Mouse (Mus musculus): ENCODE data around the gene Ptger4. TPM values are rescaled to one million over a fixed set of nuclear protein-coding genes. Genes with fewer than 3 reads are reported as not detected.

Ptger4 gene
- polyA plus RNA-seq, 1 experiment from 2014 or later = 6.3 TPM

GRCm38 (mm10) chr15:5173217-5173820 is 70.7 kb downstream of the Ptger4 start:
- H3K27me3 ChIP-seq (ENCODE audit: control insufficient read depth, insufficient read depth, low read length) = no peaks in the 10 kb centered on the region
- WGBS = 88% methylated on average over 12 of the region's 12 CpGs
- H3K27ac ChIP-seq (replicated peaks) = no peak overlapping the region
- no peak overlapping the region for H3K4me3 ChIP-seq (ENCODE audit: low read depth, low read length)
- H3K4me1 ChIP-seq (replicated peaks; ENCODE audit: control insufficient read depth, insufficient read depth) = no peaks in the 10 kb centered on the region
- no peak for DNase-seq (ENCODE audit: low spot score)
- H3K9ac ChIP-seq (ENCODE audit: low read length) = no peak overlapping the region
- no peaks in the 10 kb centered on the region for H3K9me3 ChIP-seq (ENCODE audit: control insufficient read depth, low read length)
- H3K36me3 ChIP-seq (ENCODE audit: control insufficient read depth, insufficient read depth, low read length) = peaks cover 9% of the 10 kb centered on the region; the same call in 1 of the 2 replicates
- H3K4me2 ChIP-seq (replicated peaks; ENCODE audit: low read depth) = no peak overlapping the region
- no peak for ATAC-seq (ENCODE audit: low FRiP score, low TSS enrichment)
- TF ChIP-seq EP300 (optimal IDR thresholded peaks at IDR 0.05) (no peak), CTCF (IDR thresholded peaks at IDR 0.05; ENCODE audit: low read depth) (no peak)

DNA sequence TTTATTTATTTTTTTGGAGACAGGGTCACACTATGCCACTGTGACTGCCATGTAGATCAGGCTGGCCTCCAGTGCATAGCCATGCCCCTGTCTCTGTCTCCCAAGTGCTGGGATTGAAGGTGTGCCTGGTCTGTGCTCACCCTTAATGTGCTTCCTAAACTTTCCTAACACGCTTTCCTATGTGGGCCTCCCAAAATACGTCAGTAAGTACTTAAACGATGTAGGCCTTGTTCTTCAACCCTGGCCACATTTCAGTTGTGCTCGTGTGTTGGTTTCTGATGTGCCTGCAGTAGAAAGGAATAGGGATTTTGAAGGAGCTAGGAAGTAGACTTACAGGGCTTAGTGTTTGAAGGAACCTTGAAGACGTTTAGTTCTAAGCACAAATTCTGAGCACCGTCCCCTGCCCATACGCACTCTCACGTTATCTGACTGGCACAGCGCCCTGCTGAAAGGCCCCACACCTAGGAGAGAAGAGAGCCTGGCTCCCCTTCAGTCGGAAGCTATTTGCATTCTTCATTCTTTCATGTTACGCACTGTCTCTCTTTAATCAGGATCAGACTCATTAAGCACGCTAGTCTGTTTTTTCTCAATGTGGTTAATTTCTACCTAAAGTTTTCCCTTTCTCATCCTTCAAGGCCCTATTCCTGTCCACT is 78.7 kb downstream of the Ptger4 start:
- WGBS = 85% methylated on average over 12 of the region's 12 CpGs
- TF ChIP-seq CTCF (IDR thresholded peaks at IDR 0.05; ENCODE audit: low read depth) (no peak), EP300 (optimal IDR thresholded peaks at IDR 0.05) (no peak)
- Histone ChIP-seq H3K4me3 (ENCODE audit: low read depth, low read length) (no peak overlapping the region), H3K4me2 (replicated peaks; ENCODE audit: low read depth) (no peak overlapping the region), H3K4me1 (replicated peaks; ENCODE audit: control insufficient read depth, insufficient read depth) (no peaks in the 10 kb centered on the region), H3K9me3 (ENCODE audit: control insufficient read depth, low read length) (no peaks in the 10 kb centered on the region), H3K36me3 (ENCODE audit: control insufficient read depth, insufficient read depth, low read length) (peaks cover 3% of the 10 kb centered on the region), H3K27ac (replicated peaks) (no peak overlapping the region), H3K27me3 (ENCODE audit: control insufficient read depth, insufficient read depth, low read length) (no peaks in the 10 kb centered on the region), H3K9ac (ENCODE audit: low read length) (no peak overlapping the region)
- DNase-seq (ENCODE audit: low spot score) = no peak
- ATAC-seq (ENCODE audit: low FRiP score, low TSS enrichment) = no peak

DNA sequence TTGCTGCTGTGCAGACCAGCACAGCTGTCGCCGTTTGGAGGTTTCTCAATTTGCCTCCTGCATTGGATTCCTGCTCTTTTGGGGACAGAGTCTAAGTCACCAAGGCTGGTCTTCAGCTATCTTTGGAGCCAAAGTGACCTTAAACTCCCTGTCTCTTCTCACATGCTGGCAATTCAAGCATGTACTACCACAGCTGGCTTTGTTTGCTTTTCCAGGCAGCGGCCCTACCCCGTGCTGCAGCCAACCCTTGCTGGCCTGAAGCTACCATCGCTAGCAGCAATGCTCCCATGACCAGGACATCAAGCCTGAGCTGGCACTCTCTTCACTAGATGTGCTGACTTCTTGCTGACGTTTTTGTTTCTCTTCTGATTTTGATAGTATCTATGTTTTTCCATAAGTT is 85.2 kb downstream of the Ptger4 start:
- no peak overlapping the region for H3K27ac ChIP-seq (replicated peaks)
- peak; percentile 60; the same call in 1 of the 2 replicates for ATAC-seq (ENCODE audit: low FRiP score, low TSS enrichment)
- WGBS = 51% methylated on average over 6 of the region's 6 CpGs
- TF ChIP-seq EP300 (optimal IDR thresholded peaks at IDR 0.05) = no peak
- TF ChIP-seq CTCF (IDR thresholded peaks at IDR 0.05; ENCODE audit: low read depth) = no peak
- H3K9ac ChIP-seq (ENCODE audit: low read length) = no peak overlapping the region
- H3K4me1 ChIP-seq (replicated peaks; ENCODE audit: control insufficient read depth, insufficient read depth) = 0 out of 2 replicates have a peak, but pooled peaks cover 2% of the 10 kb centered on the region
- H3K27me3 ChIP-seq (ENCODE audit: control insufficient read depth, insufficient read depth, low read length) = no peaks in the 10 kb centered on the region
- DNase-seq (ENCODE audit: low spot score) = peak; percentile 45
- H3K9me3 ChIP-seq (ENCODE audit: control insufficient read depth, low read length) = no peaks in the 10 kb centered on the region
- no peak overlapping the region for H3K4me3 ChIP-seq (ENCODE audit: low read depth, low read length)
- H3K36me3 ChIP-seq (ENCODE audit: control insufficient read depth, insufficient read depth, low read length) = no peaks in the 10 kb centered on the region; the same call in none of the 2 replicates
- no peak overlapping the region for H3K4me2 ChIP-seq (replicated peaks; ENCODE audit: low read depth)

- Histone ChIP-seq H3K36me3 (ENCODE audit: control insufficient read depth, insufficient read depth, low read length) (no peaks in the 10 kb centered on the region), H3K4me3 (ENCODE audit: low read depth, low read length) (no peak overlapping the region), H3K27me3 (ENCODE audit: control insufficient read depth, insufficient read depth, low read length) (no peaks in the 10 kb centered on the region), H3K9me3 (ENCODE audit: control insufficient read depth, low read length) (no peaks in the 10 kb centered on the region), H3K4me2 (replicated peaks; ENCODE audit: low read depth) (no peak overlapping the region), H3K4me1 (replicated peaks; ENCODE audit: control insufficient read depth, insufficient read depth) (0 out of 2 replicates have a peak, but pooled peaks cover 2% of the 10 kb centered on the region), H3K9ac (ENCODE audit: low read length) (no peak overlapping the region), H3K27ac (replicated peaks) (no peak overlapping the region)
- TF ChIP-seq EP300 (optimal IDR thresholded peaks at IDR 0.05) = no peak
- TF ChIP-seq CTCF (IDR thresholded peaks at IDR 0.05; ENCODE audit: low read depth) = no peak
- WGBS = 43% methylated on average over 1 of the region's 1 CpGs
- no peak for ATAC-seq (ENCODE audit: low FRiP score, low TSS enrichment)
- no peak for DNase-seq (ENCODE audit: low spot score)
Observed at GRCm38 (mm10) chr15:5157386-5157785, 86.6 kb downstream of the Ptger4 start.

Other genes starting within 250 kb of the Ptger4 start
- gene C7, start 180.4 kb downstream of the Ptger4 start, polyA plus RNA-seq (2015; fragmentation: Nextera tagmentation; extraction: Ambion mirVana) = 0.04 and 0.06 TPM in 2 replicates
- gene Card6, start 135.6 kb downstream of the Ptger4 start, polyA plus RNA-seq (2015; fragmentation: Nextera tagmentation; extraction: Ambion mirVana) = 1.4 and 1.8 TPM in 2 replicates
- gene Rpl37, start 127.5 kb downstream of the Ptger4 start, polyA plus RNA-seq (2015; fragmentation: Nextera tagmentation; extraction: Ambion mirVana) = 661 and 725 TPM in 2 replicates
- 13.7 and 13.9 TPM in 2 replicates for gene Prkaa1, start 100.3 kb downstream of the Ptger4 start, polyA plus RNA-seq (2015; fragmentation: Nextera tagmentation; extraction: Ambion mirVana)
- 26.7 and 27.3 TPM in 2 replicates for gene Ttc33, start 58.7 kb downstream of the Ptger4 start, polyA plus RNA-seq (2015; fragmentation: Nextera tagmentation; extraction: Ambion mirVana)